In the genomic region with DNA sequence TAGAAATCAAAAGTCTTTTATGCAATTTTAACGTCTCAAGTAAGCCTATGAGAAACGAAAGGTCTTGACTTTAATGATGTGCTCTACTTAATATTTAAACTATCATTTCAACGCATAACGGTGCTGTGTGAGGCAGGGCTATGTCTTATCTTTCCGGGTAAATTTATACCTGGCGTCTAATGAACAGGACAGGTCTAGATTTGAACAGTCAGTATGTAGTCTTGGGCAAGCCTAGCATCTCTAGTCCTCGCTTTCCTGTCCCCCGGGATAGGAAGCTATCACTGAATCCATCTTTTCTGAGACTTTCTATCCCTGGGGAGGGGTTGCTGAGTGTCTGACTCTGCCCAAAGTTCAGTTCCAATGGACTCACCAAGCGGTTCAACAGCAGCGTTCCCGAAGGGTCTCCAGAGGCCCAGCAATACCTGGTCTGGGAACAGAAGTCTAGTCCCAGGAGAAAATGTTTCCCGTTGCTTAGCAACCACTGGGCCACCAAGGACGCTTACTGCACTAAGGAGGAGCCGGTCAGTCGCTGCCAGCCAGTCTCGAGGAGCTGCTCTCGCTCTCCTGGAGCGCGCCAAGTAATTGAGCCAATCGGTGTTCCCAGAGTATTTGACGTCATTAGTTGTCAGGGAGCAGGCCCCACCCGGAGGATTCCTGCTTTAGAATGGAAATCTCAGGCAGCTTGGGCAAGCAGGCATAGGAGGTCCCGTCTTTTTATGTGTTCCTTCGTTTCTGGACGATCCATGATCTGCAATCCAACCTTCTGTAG, we compare ENCODE assay signal across 8 mouse cellular contexts. TPM values are rescaled to one million over a fixed set of nuclear protein-coding genes. Genes with fewer than 3 reads are reported as not detected.
DNase-seq lines count a peak whose midpoint lies in the region; ATAC-seq lines count a peak whose summit lies in the region.

A gene (minus strand): TSS at position 463 of the 769 bp plus-strand sequence.

- peak within 1 kb of the TSS; percentile 76 for H3K27ac ChIP-seq in hindbrain, embryonic 13.5 days

- DNase-seq in NIH3T3 (ENCODE audit: low read depth), result peak; percentile 94
- DNase-seq in cerebellum, adult 9-11 months, result peak; percentile 94
- peak; percentile 83 to 92 for DNase-seq in frontal cortex, postnatal 14 days (ENCODE audit: low spot score in 2 of 2)
- peak; percentile 87 to 93 for DNase-seq in layer of hippocampus, postnatal 14 days (ENCODE audit: low spot score in 2 of 2)
- DNase-seq in lung, postnatal 10 days, result peak; percentile 95
- DNase-seq in ovary, postnatal 14 days (ENCODE audit: low spot score), result peak; percentile 82
- DNase-seq in thymus, postnatal 10 days (ENCODE audit: low spot score in 2 of 2), result peak; percentile 37 to 59

- peak within 1 kb of the TSS; percentile 66 for H3K4me2 ChIP-seq in hindbrain, embryonic 13.5 days

- WGBS in hindbrain, embryonic 13.5 days, result 33% methylated on average over 25 of the region's 25 CpGs

- no peaks in the 10 kb centered on the region for H3K36me3 ChIP-seq in hindbrain, embryonic 13.5 days

- peak within 1 kb of the TSS; percentile 45 for H3K4me3 ChIP-seq in hindbrain, embryonic 13.5 days

- no peaks in the 10 kb centered on the region for H3K27me3 ChIP-seq in hindbrain, embryonic 13.5 days

- H3K4me1 ChIP-seq in hindbrain, embryonic 13.5 days (replicated peaks), result peaks cover 4% of the 10 kb centered on the region

- peak; percentile 99 for ATAC-seq in hindbrain, embryonic 13.5 days (ENCODE audit: low FRiP score)

- H3K9me3 ChIP-seq in hindbrain, embryonic 13.5 days, result no peaks in the 10 kb centered on the region

- peak within 1 kb of the TSS; percentile 68 for H3K9ac ChIP-seq in hindbrain, embryonic 13.5 days

RNA-seq across cellular contexts. Expression of the gene that starts here (rescaled TPM):
- polyA plus RNA-seq in hindbrain, embryonic 13.5 days (2015; fragmentation: Nextera tagmentation; extraction: Ambion mirVana), result 0.23 and 0.47 TPM in 2 replicates
- total RNA-seq in layer of hippocampus, postnatal 14 days (2021), result 1 to 10 TPM; 1.3 to 2.3 TPM

Comparison
In these comparisons a context has a peak if more than half of its experiments do, and no peak if none do; other contexts are left out.
1. Peak in every context shown above with its lines: DNase-seq, ATAC-seq, H3K4me3 ChIP-seq and H3K27ac ChIP-seq.
2. Peak in ATAC-seq, H3K4me3 ChIP-seq, H3K27ac ChIP-seq, H3K9ac ChIP-seq and H3K4me2 ChIP-seq in hindbrain, embryonic 13.5 days; RNA of the gene not detected or under 1 TPM.